Mouse (Mus musculus): ENCODE measurements around the gene Tmem240.

- TF ChIP-seq CTCF (IDR thresholded peaks at IDR 0.05; ENCODE audit: borderline replicate concordance, insufficient read depth, low read depth, low read length) (no peak), POLR2A (IDR thresholded peaks at IDR 0.05; ENCODE audit: borderline replicate concordance, insufficient read depth, low read length) (no peak)
Observed at GRCm38 (mm10) chr4:155742684-155743083, 8.1 kb downstream of the Tmem240 start.
